In genomic region chr12:89074551-89075295, GRCm38 (mm10) we compare ENCODE assay signal across 10 mouse cellular contexts.
DNase-seq lines count a peak whose midpoint lies in the region; ATAC-seq and TF ChIP-seq lines count a peak whose summit lies in the region.
"Had no signal": no experiment of that assay in that cellular context is flagged by ENCODE, and none has a peak within 500 bp of the region (broad histone marks: within the 10 kb centered on the region; RNA-seq: fewer than 3 reads in every experiment).

No protein-coding gene starts in this region.

- peak overlapping the region; percentile 19; the same call in 1 of the 2 replicates for H3K4me2 ChIP-seq in hindbrain, embryonic 15.5 days

- TF ChIP-seq CTCF in gastrocnemius, adult 2 months (IDR thresholded peaks at IDR 0.05) = no peak
- no peak for TF ChIP-seq CTCF in kidney, adult 2 months (conservative IDR thresholded peaks at IDR 0.05; ENCODE audit: insufficient read depth, insufficient read length, low read depth, low read length)

- intact Hi-C loops in gastrocnemius, adult 2 months (cut with DNase I) = no loop called here
- intact Hi-C loops in left cerebral cortex, postnatal 4 days (cut with DNase I) = no loop called here

- H3K27ac ChIP-seq in gastrocnemius, adult 2 months = no peak overlapping the region
- peak overlapping the region; percentile 61 for H3K27ac ChIP-seq in hindbrain, embryonic 15.5 days (replicated peaks)
- H3K27ac ChIP-seq in kidney, adult 2 months (ENCODE audit: insufficient read depth, low read depth, low read length) = no peak overlapping the region

- H3K9me3 ChIP-seq in hindbrain, embryonic 15.5 days = no peaks in the 10 kb centered on the region

- H3K27me3 ChIP-seq in hindbrain, embryonic 15.5 days = no peaks in the 10 kb centered on the region
- no peaks in the 10 kb centered on the region for H3K27me3 ChIP-seq in kidney, adult 2 months (replicated peaks; ENCODE audit: control insufficient read depth, insufficient read depth, low read length)

- no peak overlapping the region for H3K4me3 ChIP-seq in gastrocnemius, adult 2 months
- H3K4me3 ChIP-seq in hindbrain, embryonic 15.5 days = no peak overlapping the region
- no peak overlapping the region for H3K4me3 ChIP-seq in kidney, adult 2 months (ENCODE audit: insufficient read depth, low read depth, low read length)

- peak; percentile 51; the same call in 1 of the 2 replicates for ATAC-seq in hindbrain, embryonic 15.5 days (ENCODE audit: low FRiP score, low read depth)
- ATAC-seq: Patski had no signal

- TF ChIP-seq POLR2A in kidney, adult 2 months (IDR thresholded peaks at IDR 0.05; ENCODE audit: low read depth, low read length) = no peak

- H3K9ac ChIP-seq in hindbrain, embryonic 15.5 days = no peak overlapping the region

- peak; percentile 2 for DNase-seq in gastrocnemius, postnatal 10 days
- no peak for DNase-seq in gastrocnemius, adult 2 months
- DNase-seq in left cerebral cortex, postnatal 4 days = peak; percentile 9
- peak; percentile 24 to 38 for DNase-seq in right cerebral cortex, postnatal 10 days (ENCODE audit: low spot score in 2 of 2)
- no peak for DNase-seq in natural killer cell, adult 2 months (ENCODE audit: low spot score in 2 of 2)
- no peak for DNase-seq in kidney, adult 2 months
- DNase-seq in lung, postnatal 36 days = no peak
- DNase-seq: lung, postnatal 14 days had no signal

- WGBS in hindbrain, embryonic 15.5 days = 37% methylated on average over 10 of the region's 10 CpGs
- 64% methylated on average over 10 of the region's 10 CpGs for WGBS in kidney, adult 2 months

- H3K4me1 ChIP-seq in hindbrain, embryonic 15.5 days (replicated peaks) = peaks cover 18% of the 10 kb centered on the region
- H3K4me1 ChIP-seq in kidney, adult 2 months (ENCODE audit: control insufficient read depth, insufficient read depth, low read length) = no peaks in the 10 kb centered on the region

- H3K36me3 ChIP-seq in hindbrain, embryonic 15.5 days = no peaks in the 10 kb centered on the region
- no peaks in the 10 kb centered on the region for H3K36me3 ChIP-seq in kidney, adult 2 months (ENCODE audit: control insufficient read depth, insufficient read depth, low read length)

Comparison
In these comparisons a context has a peak if more than half of its experiments do, and no peak if none do; other contexts are left out.
1. DNase-seq: peak in gastrocnemius, postnatal 10 days (single experiment), left cerebral cortex, postnatal 4 days (single experiment) and right cerebral cortex, postnatal 10 days (2 of 2); none in gastrocnemius, adult 2 months (single experiment), natural killer cell, adult 2 months (0 of 2), kidney, adult 2 months (single experiment) and lung, postnatal 36 days (single experiment).